Mouse (Mus musculus): Measurements from ENCODE around the gene Pth2.

The Pth2 gene

GRCm38 (mm10) chr7:45215673-45216441 lies 35.1 kb downstream of the Pth2 start, which contains the start of gene Tead2:
TSS of gene Tead2 (plus strand) at chr7:45215753.
- H3K9me3 ChIP-seq (ENCODE audit: low read length) = no peaks in the 10 kb centered on the region
- TF ChIP-seq NANOG (IDR thresholded peaks at IDR 0.05; ENCODE audit: borderline replicate concordance, low read length) = no peak
- no peak for TF ChIP-seq CTCF (conservative IDR thresholded peaks at IDR 0.05; ENCODE audit: low read length)
- no peak for TF ChIP-seq POU5F1 (IDR thresholded peaks at IDR 0.05; ENCODE audit: borderline replicate concordance, low read length)
- H3K36me3 ChIP-seq (ENCODE audit: insufficient read depth, low read length) = peaks cover 37% of the 10 kb centered on the region
- peak within 1 kb of the TSS; percentile 89 for H3K4me3 ChIP-seq (replicated peaks; ENCODE audit: low read length)
- H3K27me3 ChIP-seq (ENCODE audit: insufficient read depth, low read length) = peaks cover 14% of the 10 kb centered on the region
- H3K4me1 ChIP-seq (replicated peaks; ENCODE audit: low read depth, low read length) = peaks cover 78% of the 10 kb centered on the region

GRCm38 (mm10) chr7:45216442-45217183 lies 35.8 kb downstream of the Pth2 start:
- Histone ChIP-seq H3K4me1 (replicated peaks; ENCODE audit: low read depth, low read length) (peaks cover 79% of the 10 kb centered on the region), H3K36me3 (ENCODE audit: insufficient read depth, low read length) (peaks cover 45% of the 10 kb centered on the region), H3K9me3 (ENCODE audit: low read length) (no peaks in the 10 kb centered on the region), H3K4me3 (replicated peaks; ENCODE audit: low read length) (peak overlapping the region; percentile 89), H3K27me3 (ENCODE audit: insufficient read depth, low read length) (peaks cover 7% of the 10 kb centered on the region)
- no peak for TF ChIP-seq POU5F1 (IDR thresholded peaks at IDR 0.05; ENCODE audit: borderline replicate concordance, low read length)
- no peak for TF ChIP-seq NANOG (IDR thresholded peaks at IDR 0.05; ENCODE audit: borderline replicate concordance, low read length)
- no peak for TF ChIP-seq CTCF (conservative IDR thresholded peaks at IDR 0.05; ENCODE audit: low read length)

GRCm38 (mm10) chr7:45221680-45222079 lies 40.9 kb downstream of the Pth2 start:
- TF ChIP-seq NANOG (IDR thresholded peaks at IDR 0.05; ENCODE audit: borderline replicate concordance, low read length) (no peak), POU5F1 (IDR thresholded peaks at IDR 0.05; ENCODE audit: borderline replicate concordance, low read length) (no peak)
- H3K9me3 ChIP-seq (ENCODE audit: low read length) = no peaks in the 10 kb centered on the region
- H3K4me1 ChIP-seq (replicated peaks; ENCODE audit: low read depth, low read length) = peaks cover 91% of the 10 kb centered on the region
- H3K36me3 ChIP-seq (ENCODE audit: insufficient read depth, low read length) = peaks cover 92% of the 10 kb centered on the region
- no peaks in the 10 kb centered on the region for H3K27me3 ChIP-seq (ENCODE audit: insufficient read depth, low read length)
- no peak overlapping the region for H3K4me3 ChIP-seq (replicated peaks; ENCODE audit: low read length)

GRCm38 (mm10) chr7:45224826-45225225 lies 44.0 kb downstream of the Pth2 start:
- peaks cover 90% of the 10 kb centered on the region for H3K36me3 ChIP-seq (ENCODE audit: insufficient read depth, low read length)
- no peaks in the 10 kb centered on the region for H3K9me3 ChIP-seq (ENCODE audit: low read length)
- H3K4me1 ChIP-seq (replicated peaks; ENCODE audit: low read depth, low read length) = peaks cover 89% of the 10 kb centered on the region
- no peaks in the 10 kb centered on the region for H3K27me3 ChIP-seq (ENCODE audit: insufficient read depth, low read length)
- no peak for TF ChIP-seq POU5F1 (IDR thresholded peaks at IDR 0.05; ENCODE audit: borderline replicate concordance, low read length)
- TF ChIP-seq NANOG (IDR thresholded peaks at IDR 0.05; ENCODE audit: borderline replicate concordance, low read length) = no peak
- TF ChIP-seq CTCF (conservative IDR thresholded peaks at IDR 0.05; ENCODE audit: low read length) = no peak
- no peak overlapping the region for H3K4me3 ChIP-seq (replicated peaks; ENCODE audit: low read length)

- Histone ChIP-seq H3K36me3 (ENCODE audit: insufficient read depth, low read length) (peaks cover 82% of the 10 kb centered on the region), H3K9me3 (ENCODE audit: low read length) (no peaks in the 10 kb centered on the region), H3K27me3 (ENCODE audit: insufficient read depth, low read length) (no peaks in the 10 kb centered on the region), H3K4me3 (replicated peaks; ENCODE audit: low read length) (no peak overlapping the region), H3K4me1 (replicated peaks; ENCODE audit: low read depth, low read length) (peaks cover 85% of the 10 kb centered on the region)
- TF ChIP-seq POU5F1 (IDR thresholded peaks at IDR 0.05; ENCODE audit: borderline replicate concordance, low read length) = no peak
- no peak for TF ChIP-seq NANOG (IDR thresholded peaks at IDR 0.05; ENCODE audit: borderline replicate concordance, low read length)
- no peak for TF ChIP-seq CTCF (conservative IDR thresholded peaks at IDR 0.05; ENCODE audit: low read length)
These were observed 45.6 kb downstream of the Pth2 start for GRCm38 (mm10) chr7:45226421-45226820.

DNA sequence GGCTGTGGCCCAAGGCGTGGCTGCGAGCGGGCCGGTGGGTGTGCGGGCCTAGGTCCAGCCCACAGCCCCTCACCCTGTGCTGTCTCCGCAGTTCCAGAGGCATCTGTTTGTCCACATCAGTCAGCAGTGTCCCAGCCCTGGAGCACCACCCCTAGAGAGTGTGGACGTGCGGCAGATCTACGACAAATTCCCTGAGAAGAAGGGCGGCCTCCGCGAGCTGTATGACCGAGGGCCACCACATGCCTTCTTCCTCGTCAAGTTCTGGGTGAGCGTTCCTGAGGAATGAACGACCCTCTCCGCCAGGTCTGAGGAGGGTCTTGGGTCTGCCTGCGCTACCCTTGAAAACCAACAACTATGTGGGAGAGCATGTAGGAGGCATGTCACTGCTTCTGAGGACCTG lies 47.8 kb downstream of the Pth2 start:
- Histone ChIP-seq H3K4me3 (replicated peaks; ENCODE audit: low read length) (peak overlapping the region; percentile 64), H3K9me3 (ENCODE audit: low read length) (no peaks in the 10 kb centered on the region), H3K36me3 (ENCODE audit: insufficient read depth, low read length) (peaks cover 81% of the 10 kb centered on the region), H3K27me3 (ENCODE audit: insufficient read depth, low read length) (no peaks in the 10 kb centered on the region), H3K4me1 (replicated peaks; ENCODE audit: low read depth, low read length) (peaks cover 87% of the 10 kb centered on the region)
- no peak for TF ChIP-seq NANOG (IDR thresholded peaks at IDR 0.05; ENCODE audit: borderline replicate concordance, low read length)
- TF ChIP-seq CTCF (conservative IDR thresholded peaks at IDR 0.05; ENCODE audit: low read length) = no peak
- TF ChIP-seq POU5F1 (IDR thresholded peaks at IDR 0.05; ENCODE audit: borderline replicate concordance, low read length) = no peak

- H3K4me1 ChIP-seq (replicated peaks; ENCODE audit: low read depth, low read length) = peaks cover 89% of the 10 kb centered on the region
- no peaks in the 10 kb centered on the region for H3K9me3 ChIP-seq (ENCODE audit: low read length)
- H3K36me3 ChIP-seq (ENCODE audit: insufficient read depth, low read length) = peaks cover 80% of the 10 kb centered on the region
- no peaks in the 10 kb centered on the region for H3K27me3 ChIP-seq (ENCODE audit: insufficient read depth, low read length)
- TF ChIP-seq CTCF (conservative IDR thresholded peaks at IDR 0.05; ENCODE audit: low read length) = no peak
- peak overlapping the region; percentile 64 for H3K4me3 ChIP-seq (replicated peaks; ENCODE audit: low read length)
These were observed 48.3 kb downstream of the Pth2 start for GRCm38 (mm10) chr7:45229046-45229445.

DNA sequence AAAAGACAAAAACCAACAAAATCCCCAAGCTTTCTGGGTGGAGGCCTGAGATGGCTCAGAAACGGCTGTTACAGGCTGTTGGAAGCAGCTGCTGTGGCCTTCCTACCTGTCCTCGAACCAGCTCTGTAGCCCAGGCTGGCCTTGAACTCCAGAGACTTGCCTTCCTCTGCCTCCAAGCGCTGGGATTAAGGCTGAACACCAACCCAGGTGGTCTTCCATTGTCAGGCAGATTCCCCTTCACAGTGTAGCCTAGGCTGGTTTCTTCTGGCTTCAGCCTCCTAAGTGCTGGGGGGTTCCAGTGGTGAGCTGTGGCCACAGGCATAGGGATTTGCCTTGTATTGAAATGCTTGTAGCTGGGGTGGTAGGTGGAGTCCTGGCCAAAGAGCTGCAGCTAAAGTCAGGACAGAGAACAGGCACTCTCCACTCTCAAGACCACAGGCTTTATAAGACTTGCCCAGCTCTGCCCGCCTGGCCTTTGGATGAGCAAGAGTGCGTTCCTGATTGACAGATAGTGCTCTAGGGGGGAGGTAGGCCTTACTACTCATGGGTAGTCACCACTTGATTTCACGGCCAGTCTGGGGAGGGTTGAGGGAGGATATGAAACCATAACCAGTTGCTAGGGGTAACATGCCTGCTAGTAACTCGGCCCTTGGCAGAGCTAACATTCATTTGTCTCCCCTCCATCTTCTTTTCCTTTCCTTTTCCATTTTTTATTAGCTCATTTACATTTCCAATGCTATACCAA lies 48.8 kb downstream of the Pth2 start:
- H3K4me3 ChIP-seq (replicated peaks; ENCODE audit: low read length) = peak overlapping the region; percentile 39; the same call in 1 of the 2 replicates

More for the DNA sequence above, 48.8 kb downstream of the Pth2 start:
- no peaks in the 10 kb centered on the region for H3K27me3 ChIP-seq (ENCODE audit: insufficient read depth, low read length)
- no peak for TF ChIP-seq CTCF (conservative IDR thresholded peaks at IDR 0.05; ENCODE audit: low read length)
- TF ChIP-seq NANOG (IDR thresholded peaks at IDR 0.05; ENCODE audit: borderline replicate concordance, low read length) = peak; percentile 45; the same call in 1 of the 2 replicates
- H3K36me3 ChIP-seq (ENCODE audit: insufficient read depth, low read length) = peaks cover 75% of the 10 kb centered on the region
- H3K4me1 ChIP-seq (replicated peaks; ENCODE audit: low read depth, low read length) = peaks cover 92% of the 10 kb centered on the region
- no peaks in the 10 kb centered on the region for H3K9me3 ChIP-seq (ENCODE audit: low read length)
